Mouse (Mus musculus) lung, postnatal 25 days (tissue): ENCODE results near the gene Chd9.

Experiments
- DNase-seq: peaks from one replicate; pipeline ENCODE4 v3.0.0; 2022; ENCODE audit warnings: low spot score

Gene Chd9

DNA sequence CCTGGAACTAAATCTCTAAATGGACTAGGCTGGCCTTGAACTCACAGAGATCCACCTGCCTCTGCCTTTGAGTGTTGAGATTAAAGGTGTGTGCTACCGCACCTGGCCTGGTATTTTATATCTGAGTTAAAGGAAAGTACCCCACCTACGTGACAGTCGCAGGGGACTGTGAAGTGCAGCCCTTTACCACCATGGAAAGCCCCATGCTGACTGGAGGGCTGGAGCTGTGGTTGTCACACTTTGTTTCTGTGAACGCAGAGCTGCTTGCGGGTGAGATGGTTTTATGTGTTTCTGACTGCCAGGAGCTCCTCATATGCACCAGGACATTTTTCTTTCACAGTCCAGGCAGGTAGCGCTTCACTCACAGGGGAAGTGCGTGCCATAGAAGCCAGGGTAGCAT is 260.3 kb downstream of the Chd9 start:
- DNase-seq = no peak

- DNase-seq = no peak
Measured at GRCm38 (mm10) chr8:91089601-91090000, 261.4 kb downstream of the Chd9 start.

DNA sequence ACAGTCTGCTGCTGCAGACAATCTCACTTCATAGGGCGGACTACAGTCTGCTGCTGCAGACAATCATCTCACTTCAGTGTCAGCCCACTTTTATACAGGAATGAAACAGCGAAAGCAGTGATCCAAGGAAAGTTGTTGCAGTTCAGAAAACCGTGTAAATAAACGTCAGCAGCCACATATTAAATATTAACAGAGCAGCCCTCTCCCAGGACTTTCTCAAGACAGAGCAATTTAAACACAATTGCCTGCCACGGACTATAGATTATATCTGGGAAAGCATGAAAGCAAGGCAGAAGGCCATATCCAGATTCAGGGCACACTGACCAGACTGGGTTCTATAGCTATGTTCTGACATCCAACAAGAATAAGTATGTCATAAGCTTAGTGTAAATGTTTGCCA is 266.0 kb downstream of the Chd9 start:
- DNase-seq = no peak

- DNase-seq = no peak
Measured at GRCm38 (mm10) chr8:91098106-91098505, 270.0 kb downstream of the Chd9 start.
